Mouse (Mus musculus) limb, embryonic 15.5 days (tissue): ENCODE measurements around the gene Shank2. TPM values are rescaled to one million over a fixed set of nuclear protein-coding genes. Genes with fewer than 3 reads are reported as not detected.

Experiments used
- ATAC-seq: fragments of 200-750 bp; cut with Nextera tagmentation; 2 replicates; pipeline ENCODE4 v1.8.0; 2017; ENCODE audit warnings: low read depth, moderate TSS enrichment; ENCODE audit not compliant: insufficient number of reproducible peaks, low FRiP score, low TSS enrichment
- H3K27ac ChIP-seq: fragments of 300-500 bp; sonication (generic); 2 replicates; pipeline ENCODE4 v1.5.1; 2015; ENCODE audit warnings: moderate library complexity, mild to moderate bottlenecking, inconsistent platforms
- H3K27me3 ChIP-seq: fragments of 300-500 bp; sonication (generic); 2 replicates; pipeline ENCODE4 v1.6.1; 2015; ENCODE audit warnings: inconsistent platforms
- H3K36me3 ChIP-seq: fragments of 300-500 bp; sonication (generic); 2 replicates; pipeline ENCODE4 v1.6.1; 2015; ENCODE audit warnings: inconsistent platforms
- H3K4me1 ChIP-seq: fragments of 300-500 bp; sonication (generic); 2 replicates; pipeline ENCODE4 v1.6.1; 2015; ENCODE audit warnings: inconsistent platforms
- H3K4me2 ChIP-seq: fragments of 300-500 bp; sonication (generic); 2 replicates; pipeline ENCODE4 v1.6.1; 2015; ENCODE audit warnings: mild to moderate bottlenecking, inconsistent platforms
- H3K4me3 ChIP-seq: fragments of 300-500 bp; sonication (generic); 2 replicates; pipeline ENCODE4 v1.5.1; 2015; ENCODE audit warnings: mild to moderate bottlenecking, inconsistent platforms
- H3K9ac ChIP-seq: fragments of 300-500 bp; sonication (generic); 2 replicates; pipeline ENCODE4 v1.6.1; 2015; ENCODE audit warnings: inconsistent platforms
- H3K9me3 ChIP-seq: fragments of 300-500 bp; sonication (generic); 2 replicates; pipeline ENCODE4 v1.6.1; 2016; ENCODE audit warnings: inconsistent platforms
- whole genome bisulfite sequencing: fragments of 180-500 bp; shearing (Covaris S2); methylation state at CpG from one replicate; pipeline ENCODE4 v1.1.7; 2015; 5-methylcytosine and 5-hydroxymethylcytosine counted together
- polyA plus RNA-seq: library from polyadenylated mRNA; unstranded; fragments of >200 nt; fragmentation: Nextera tagmentation; extraction: Ambion mirVana; gene quantifications from 2 replicates; pipeline ENCODE4 v1.2.1, GENCODE M21; 2015

Gene Shank2
- polyA plus RNA-seq, 1 experiment from 2014 or later = 0.17 TPM

- ATAC-seq = no peak
- Histone ChIP-seq H3K4me2 (no peak overlapping the region), H3K27me3 (no peaks in the 10 kb centered on the region), H3K9me3 (no peaks in the 10 kb centered on the region), H3K9ac (no peak overlapping the region), H3K4me1 (no peaks in the 10 kb centered on the region), H3K27ac (no peak overlapping the region), H3K4me3 (no peak overlapping the region), H3K36me3 (no peaks in the 10 kb centered on the region)
- 95% methylated on average over 11 of the region's 11 CpGs for WGBS
Observed at GRCm38 (mm10) chr7:144037541-144037940, 35.8 kb downstream of the Shank2 start.

- no peak for ATAC-seq
Observed at GRCm38 (mm10) chr7:144037966-144038669, 36.4 kb downstream of the Shank2 start.

GRCm38 (mm10) chr7:144038741-144039140 lies 37.0 kb downstream of the Shank2 start:
- Histone ChIP-seq H3K4me3 (no peak overlapping the region), H3K9me3 (no peaks in the 10 kb centered on the region), H3K9ac (no peak overlapping the region), H3K4me1 (no peaks in the 10 kb centered on the region), H3K27me3 (no peaks in the 10 kb centered on the region), H3K27ac (no peak overlapping the region), H3K36me3 (no peaks in the 10 kb centered on the region), H3K4me2 (no peak overlapping the region)
- no peak for ATAC-seq
- 59% methylated on average over 8 of the region's 8 CpGs for WGBS

More at GRCm38 (mm10) chr7:144037966-144038669, 36.4 kb downstream of the Shank2 start:
- Histone ChIP-seq H3K9ac (no peak overlapping the region), H3K36me3 (no peaks in the 10 kb centered on the region), H3K4me3 (no peak overlapping the region), H3K4me1 (no peaks in the 10 kb centered on the region), H3K4me2 (no peak overlapping the region), H3K27me3 (no peaks in the 10 kb centered on the region), H3K27ac (no peak overlapping the region), H3K9me3 (no peaks in the 10 kb centered on the region)
- WGBS = 51% methylated on average over 9 of the region's 9 CpGs

GRCm38 (mm10) chr7:144040328-144040727 lies 38.6 kb downstream of the Shank2 start:
- WGBS = 68% methylated on average over 3 of the region's 3 CpGs
- Histone ChIP-seq H3K27me3 (no peaks in the 10 kb centered on the region), H3K27ac (no peak overlapping the region)

GRCm38 (mm10) chr7:144052076-144052475 lies 50.3 kb downstream of the Shank2 start:
- no peak for ATAC-seq
- WGBS = 5% methylated on average over 12 of the region's 12 CpGs
- no peak overlapping the region for H3K9ac ChIP-seq
- 0 out of 2 replicates have a peak, but pooled peaks cover 4% of the 10 kb centered on the region for H3K4me1 ChIP-seq
- H3K4me2 ChIP-seq = no peak overlapping the region
- no peak overlapping the region for H3K4me3 ChIP-seq
- H3K36me3 ChIP-seq = no peaks in the 10 kb centered on the region
- no peak overlapping the region for H3K27ac ChIP-seq
- H3K9me3 ChIP-seq = no peaks in the 10 kb centered on the region
- H3K27me3 ChIP-seq = no peaks in the 10 kb centered on the region

More at GRCm38 (mm10) chr7:144040328-144040727, 38.6 kb downstream of the Shank2 start:
- H3K9me3 ChIP-seq = no peaks in the 10 kb centered on the region
- no peak overlapping the region for H3K4me2 ChIP-seq
- no peak overlapping the region for H3K4me3 ChIP-seq
- no peaks in the 10 kb centered on the region for H3K4me1 ChIP-seq
- H3K9ac ChIP-seq = no peak overlapping the region
- no peaks in the 10 kb centered on the region for H3K36me3 ChIP-seq
- ATAC-seq = no peak

GRCm38 (mm10) chr7:144055188-144055587 lies 53.5 kb downstream of the Shank2 start:
- WGBS = 54% methylated on average over 6 of the region's 6 CpGs
- H3K36me3 ChIP-seq = no peaks in the 10 kb centered on the region
- no peak for ATAC-seq

GRCm38 (mm10) chr7:144055702-144056531 lies 54.2 kb downstream of the Shank2 start:
- 0 out of 2 replicates have a peak, but pooled peaks cover 4% of the 10 kb centered on the region for H3K4me1 ChIP-seq
- no peaks in the 10 kb centered on the region for H3K9me3 ChIP-seq
- no peak overlapping the region for H3K27ac ChIP-seq
- ATAC-seq = no peak
- no peaks in the 10 kb centered on the region for H3K36me3 ChIP-seq
- no peak overlapping the region for H3K4me2 ChIP-seq
- WGBS = 71% methylated on average over 7 of the region's 7 CpGs
- H3K4me3 ChIP-seq = no peak overlapping the region
- no peaks in the 10 kb centered on the region for H3K27me3 ChIP-seq
- H3K9ac ChIP-seq = no peak overlapping the region

More at GRCm38 (mm10) chr7:144055188-144055587, 53.5 kb downstream of the Shank2 start:
- no peak overlapping the region for H3K9ac ChIP-seq
- no peaks in the 10 kb centered on the region for H3K27me3 ChIP-seq
- 0 out of 2 replicates have a peak, but pooled peaks cover 4% of the 10 kb centered on the region for H3K4me1 ChIP-seq
- no peak overlapping the region for H3K4me2 ChIP-seq
- no peak overlapping the region for H3K4me3 ChIP-seq
- no peaks in the 10 kb centered on the region for H3K9me3 ChIP-seq
- H3K27ac ChIP-seq = no peak overlapping the region

- no peaks in the 10 kb centered on the region for H3K4me1 ChIP-seq
Observed at GRCm38 (mm10) chr7:144070162-144070949, 68.6 kb downstream of the Shank2 start.

GRCm38 (mm10) chr7:144072219-144072618 lies 70.5 kb downstream of the Shank2 start:
- WGBS = 41% methylated on average over 1 of the region's 1 CpGs
- no peaks in the 10 kb centered on the region for H3K9me3 ChIP-seq

More at GRCm38 (mm10) chr7:144070162-144070949, 68.6 kb downstream of the Shank2 start:
- Histone ChIP-seq H3K27ac (no peak overlapping the region), H3K27me3 (no peaks in the 10 kb centered on the region), H3K9ac (no peak overlapping the region), H3K9me3 (no peaks in the 10 kb centered on the region), H3K4me3 (no peak overlapping the region), H3K36me3 (no peaks in the 10 kb centered on the region), H3K4me2 (no peak overlapping the region)
- ATAC-seq = no peak
- WGBS = 60% methylated on average over 7 of the region's 7 CpGs

GRCm38 (mm10) chr7:144072856-144073255 lies 71.1 kb downstream of the Shank2 start:
- H3K36me3 ChIP-seq = no peaks in the 10 kb centered on the region
- WGBS = 94% methylated on average over 2 of the region's 2 CpGs

More at GRCm38 (mm10) chr7:144072219-144072618, 70.5 kb downstream of the Shank2 start:
- ATAC-seq = no peak
- Histone ChIP-seq H3K9ac (no peak overlapping the region), H3K4me3 (no peak overlapping the region), H3K4me2 (no peak overlapping the region), H3K27me3 (no peaks in the 10 kb centered on the region), H3K4me1 (no peaks in the 10 kb centered on the region), H3K27ac (no peak overlapping the region), H3K36me3 (no peaks in the 10 kb centered on the region)

GRCm38 (mm10) chr7:144074718-144075117 lies 73.0 kb downstream of the Shank2 start:
- Histone ChIP-seq H3K4me3 (no peak overlapping the region), H3K27me3 (no peaks in the 10 kb centered on the region), H3K36me3 (no peaks in the 10 kb centered on the region), H3K9ac (no peak overlapping the region), H3K9me3 (no peaks in the 10 kb centered on the region), H3K4me1 (no peaks in the 10 kb centered on the region), H3K4me2 (no peak overlapping the region), H3K27ac (no peak overlapping the region)
- WGBS = 20% methylated on average over 3 of the region's 3 CpGs
- ATAC-seq = no peak

More at GRCm38 (mm10) chr7:144072856-144073255, 71.1 kb downstream of the Shank2 start:
- Histone ChIP-seq H3K27ac (no peak overlapping the region), H3K9me3 (no peaks in the 10 kb centered on the region), H3K4me1 (no peaks in the 10 kb centered on the region), H3K9ac (no peak overlapping the region), H3K27me3 (no peaks in the 10 kb centered on the region), H3K4me3 (no peak overlapping the region), H3K4me2 (no peak overlapping the region)
- ATAC-seq = no peak
